Mouse (Mus musculus) lung, postnatal 36 days (tissue): Measurements from ENCODE around the gene Rcn2.
"Not testable (repeated sequence)": the region's sequence is repeated elsewhere in the genome, so short reads cannot be mapped to it uniquely, and the experiment has no call there.

Experiments
- DNase-seq: peaks from one replicate; pipeline ENCODE4 v3.0.0; 2022; ENCODE audit warnings: mixed read lengths

Gene Rcn2

DNA sequence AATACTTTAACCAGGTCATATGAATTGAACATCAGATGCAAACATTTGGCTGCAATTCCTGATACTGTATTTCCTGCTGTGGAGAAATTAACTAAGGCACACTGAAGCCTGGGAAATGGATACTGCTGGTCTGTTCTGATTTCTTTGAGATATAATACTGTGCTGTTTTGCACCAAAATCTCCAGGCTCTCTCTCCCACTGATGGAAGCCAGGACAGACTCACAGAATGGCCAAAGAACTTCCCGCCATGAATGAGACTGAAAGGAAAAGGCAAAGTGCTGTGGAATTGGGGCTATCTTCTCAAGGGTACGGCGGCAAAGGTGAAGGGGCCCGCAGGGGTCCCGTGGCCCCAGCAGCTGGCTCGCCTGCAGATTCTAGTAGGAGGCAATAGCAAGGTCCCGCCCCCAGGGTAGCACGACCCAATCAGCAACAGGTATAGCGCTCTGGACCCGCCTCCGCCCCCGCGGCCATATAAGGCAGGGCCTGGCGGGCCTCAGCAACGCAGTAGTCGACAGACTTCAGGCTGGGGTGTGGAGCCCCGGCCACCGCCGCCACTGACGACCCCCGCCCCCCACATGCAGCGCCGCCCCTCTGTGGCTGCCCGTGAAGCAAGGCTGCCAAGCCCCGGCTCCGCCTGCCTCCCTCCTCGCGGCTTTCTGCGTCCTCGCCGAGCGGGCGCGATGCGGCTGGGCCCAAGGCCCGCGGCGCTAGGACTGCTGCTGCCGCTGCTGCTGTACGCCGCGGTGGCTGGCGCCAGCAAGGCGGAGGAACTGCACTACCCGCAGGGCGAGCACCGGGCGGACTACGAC, at the start of gene Rcn2:
Rcn2 (plus strand) TSS at position 474 of the 809 bp plus-strand sequence.
- peak; percentile 97 for DNase-seq

DNA sequence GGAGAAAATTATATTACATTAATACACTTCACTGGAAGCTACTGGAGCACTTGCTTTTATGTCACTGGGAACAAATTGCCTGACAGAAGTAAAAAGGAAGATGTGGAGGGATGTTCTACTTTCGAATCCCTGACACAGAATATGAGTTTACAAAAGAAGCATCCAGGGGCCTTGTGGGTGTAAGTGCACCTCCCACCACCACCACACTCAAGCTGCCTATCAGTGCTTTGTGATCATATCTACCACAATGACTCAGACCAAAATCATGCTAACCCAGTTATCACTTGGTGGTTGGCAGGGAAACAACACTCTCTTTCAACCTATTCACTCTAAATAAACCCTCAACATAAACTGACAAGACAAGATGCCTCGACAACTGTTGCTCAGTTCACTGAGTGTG, 37.0 kb upstream of the Rcn2 start:
- DNase-seq = not testable (repeated sequence)

DNA sequence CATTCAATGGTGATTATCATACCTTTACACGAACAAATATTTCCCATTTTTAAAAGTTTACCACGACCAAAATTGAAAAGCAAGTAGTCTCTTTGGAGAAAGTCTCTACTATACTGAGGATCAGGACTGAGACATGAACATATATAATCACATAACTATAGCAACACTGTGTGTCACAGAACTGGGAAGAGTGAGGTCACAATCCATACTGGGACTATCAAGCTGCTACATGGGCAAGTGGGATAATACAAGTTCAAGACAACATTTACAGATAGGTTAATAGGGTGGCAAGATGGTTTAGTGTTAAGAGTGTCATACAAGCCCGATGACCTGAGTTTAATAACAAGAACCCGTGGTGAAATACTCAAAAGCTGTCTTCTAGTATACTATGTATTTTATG, 31.2 kb upstream of the Rcn2 start, which contains the start of gene 4930563M21Rik:
4930563M21Rik (minus strand) TSS at position 101 of the 400 bp plus-strand sequence.
- DNase-seq = no peak

DNA sequence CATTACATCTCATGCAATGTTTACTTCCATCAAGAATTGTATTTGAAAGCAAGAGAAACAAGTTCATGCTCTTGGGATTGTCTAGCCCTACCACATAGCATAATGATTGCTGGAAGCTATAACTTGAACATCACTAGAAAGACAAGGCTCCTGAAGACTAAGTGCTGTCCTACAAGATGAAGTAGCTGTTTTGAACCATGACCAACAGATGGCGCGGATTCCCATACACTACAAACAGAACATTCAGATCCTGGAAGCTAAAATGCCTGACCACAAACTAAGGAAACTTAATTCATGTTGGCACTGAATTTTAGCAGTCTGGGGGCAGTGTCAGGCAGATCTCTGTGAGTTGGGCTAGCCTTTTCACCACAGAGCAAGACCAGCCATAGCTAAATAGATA, 16.9 kb upstream of the Rcn2 start:
- peak; percentile 10 for DNase-seq

DNA sequence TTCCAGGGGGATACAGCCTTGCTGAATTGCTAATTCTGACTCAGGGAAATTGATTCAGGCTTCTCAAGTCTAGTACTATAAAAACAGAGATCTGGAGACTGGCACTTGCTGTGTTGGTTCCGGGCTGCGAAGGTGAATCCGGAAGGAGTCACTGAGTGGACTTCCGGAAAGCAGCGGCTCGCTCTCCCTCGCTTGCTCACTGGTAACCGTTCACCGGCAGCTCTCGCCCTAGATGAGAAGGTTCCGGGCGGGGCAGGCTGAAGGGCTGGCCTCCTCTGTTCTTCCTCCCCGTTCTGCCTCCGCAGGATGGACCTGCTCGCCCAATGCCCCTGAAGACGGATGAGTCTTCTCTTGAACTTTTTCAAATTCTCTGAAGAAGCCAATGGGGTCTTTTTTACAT, 14.4 kb upstream of the Rcn2 start:
- DNase-seq = no peak

DNA sequence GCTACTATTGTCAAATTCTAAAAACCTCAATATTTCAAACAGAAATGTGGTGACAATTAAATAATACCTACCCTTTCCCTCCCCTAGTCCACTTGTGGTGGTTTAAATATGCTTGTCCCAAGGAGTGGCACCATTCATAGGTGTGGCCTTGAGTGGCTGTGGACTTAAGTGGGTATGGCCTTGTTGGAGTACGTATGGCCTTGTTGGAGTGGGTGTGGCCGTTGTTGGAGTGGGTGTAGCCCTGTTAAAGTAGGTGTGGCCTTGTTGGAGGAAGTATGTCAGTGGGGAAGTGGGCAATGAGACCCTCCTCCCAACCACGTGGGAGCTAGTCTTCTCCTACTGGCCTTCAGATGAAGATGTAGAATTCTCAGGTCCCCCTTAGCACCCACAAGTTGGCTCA, 9.4 kb upstream of the Rcn2 start:
- DNase-seq = peak; percentile 8

DNA sequence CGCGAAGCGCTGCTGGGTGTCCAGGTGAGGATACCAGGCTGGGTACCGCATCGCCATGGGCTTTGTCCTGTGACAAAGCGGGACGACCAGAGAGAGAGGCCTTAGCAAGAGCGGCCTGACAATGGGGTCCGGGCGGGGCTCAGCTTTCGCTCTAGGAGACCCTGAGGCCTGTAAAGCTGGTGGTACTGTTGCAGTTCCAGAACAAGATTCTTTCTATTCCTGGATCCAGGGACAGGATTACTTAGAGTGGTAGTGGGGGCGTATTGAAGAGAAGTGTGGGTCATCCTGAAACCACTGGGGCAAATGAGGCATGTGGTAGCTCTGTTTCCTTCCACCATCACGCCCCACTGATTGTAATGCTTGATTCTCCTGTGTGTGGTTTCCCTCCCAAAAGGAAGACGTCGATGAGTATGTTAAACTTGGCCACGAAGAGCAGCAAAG, 556 bp downstream of the Rcn2 start:
- no peak for DNase-seq

DNA sequence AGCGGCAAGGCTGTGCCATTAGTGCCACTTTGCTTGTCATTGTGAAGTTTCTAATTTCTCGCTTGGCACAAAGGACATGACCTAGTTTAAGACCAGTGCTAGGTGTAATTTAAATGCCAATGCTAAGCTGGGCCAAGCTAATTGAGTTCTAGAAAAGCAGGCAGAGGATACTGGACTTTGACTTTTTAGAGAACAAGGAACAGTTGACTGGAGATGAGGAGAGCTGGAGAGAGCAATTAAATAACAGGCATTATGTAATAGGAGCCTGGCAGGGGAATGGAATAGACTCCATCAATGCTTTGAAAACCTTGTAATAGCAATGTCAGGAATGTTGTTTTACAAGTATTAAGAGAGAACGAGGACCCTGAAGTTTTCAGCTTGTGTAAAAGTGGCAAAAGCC, 12.2 kb downstream of the Rcn2 start:
- DNase-seq = no peak

DNA sequence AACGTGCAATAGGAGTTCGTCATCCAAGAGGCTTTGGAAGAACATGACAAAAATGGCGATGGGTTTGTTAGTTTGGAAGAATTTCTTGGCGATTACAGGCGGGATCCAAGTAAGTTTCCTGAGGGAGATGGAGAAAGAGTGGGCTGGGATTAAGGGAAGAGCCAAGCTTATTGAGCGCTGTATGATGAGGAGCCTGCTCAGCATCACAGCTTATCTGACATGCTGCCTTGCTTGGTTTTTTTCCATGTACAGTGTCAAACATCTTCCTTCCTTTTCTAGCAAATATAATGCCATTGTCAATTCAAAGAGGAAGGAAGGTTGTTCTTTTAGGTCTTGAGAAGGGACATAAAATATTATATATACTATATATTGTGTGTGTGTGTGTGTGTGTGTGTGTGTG, 14.5 kb downstream of the Rcn2 start:
- DNase-seq = no peak

DNA sequence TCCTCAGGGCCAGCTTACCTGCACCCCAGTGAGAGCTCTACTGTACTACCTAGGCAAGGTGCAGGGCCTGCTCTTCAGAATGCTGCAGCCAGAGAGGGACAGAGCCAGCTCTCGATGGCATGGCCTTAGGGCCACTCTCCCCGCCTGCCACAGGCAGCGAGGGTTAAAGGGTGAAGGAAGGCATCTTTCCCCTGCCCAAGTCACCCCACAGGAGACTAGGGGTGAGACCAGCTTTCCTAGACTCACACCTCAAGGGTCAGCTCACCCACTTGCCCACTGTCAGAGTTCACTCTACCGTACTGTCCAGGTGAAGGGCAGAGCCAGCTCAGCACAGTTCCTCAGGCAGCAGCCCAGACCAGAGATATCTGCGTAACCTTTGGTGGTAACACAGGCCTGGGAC, 20.7 kb downstream of the Rcn2 start:
- DNase-seq = no peak

DNA sequence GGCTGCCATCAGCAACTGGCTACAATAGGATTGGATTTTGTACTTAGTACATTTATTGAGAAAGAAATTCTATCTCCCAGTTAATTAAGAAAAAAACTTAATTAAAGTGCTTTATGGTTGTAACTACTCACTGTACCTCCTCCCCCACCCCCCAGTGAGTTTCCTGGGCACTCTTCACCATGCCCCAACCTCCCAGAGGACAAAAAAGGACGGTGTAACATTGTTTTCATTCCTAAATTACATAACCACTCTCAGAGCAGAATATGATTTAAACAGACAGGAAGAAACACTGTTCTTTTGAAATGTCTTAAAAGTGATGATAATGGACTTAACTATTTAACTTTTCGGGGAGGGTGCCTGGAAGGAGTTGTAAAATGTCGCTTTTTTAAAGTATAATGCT, 23.4 kb downstream of the Rcn2 start:
- peak; percentile 35 for DNase-seq

DNA sequence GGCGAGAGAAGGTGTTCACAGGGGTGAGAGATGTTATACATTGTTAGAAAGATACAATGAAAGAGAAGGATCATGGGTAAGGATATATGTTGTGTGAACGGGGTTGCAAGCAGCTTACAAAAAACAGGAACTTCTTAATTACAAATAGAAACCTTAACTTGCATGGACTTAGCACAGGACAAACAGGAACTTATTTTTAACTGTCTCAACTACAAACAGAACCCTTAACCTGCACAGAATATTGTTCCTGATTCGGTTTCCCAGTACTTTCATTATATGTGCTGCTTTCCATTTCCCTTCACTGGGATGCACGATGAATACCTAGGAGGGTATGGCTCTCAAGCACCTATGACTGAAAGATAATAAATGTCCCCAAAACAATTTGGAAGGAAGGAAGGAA, 26.3 kb downstream of the Rcn2 start:
- no peak for DNase-seq

DNA sequence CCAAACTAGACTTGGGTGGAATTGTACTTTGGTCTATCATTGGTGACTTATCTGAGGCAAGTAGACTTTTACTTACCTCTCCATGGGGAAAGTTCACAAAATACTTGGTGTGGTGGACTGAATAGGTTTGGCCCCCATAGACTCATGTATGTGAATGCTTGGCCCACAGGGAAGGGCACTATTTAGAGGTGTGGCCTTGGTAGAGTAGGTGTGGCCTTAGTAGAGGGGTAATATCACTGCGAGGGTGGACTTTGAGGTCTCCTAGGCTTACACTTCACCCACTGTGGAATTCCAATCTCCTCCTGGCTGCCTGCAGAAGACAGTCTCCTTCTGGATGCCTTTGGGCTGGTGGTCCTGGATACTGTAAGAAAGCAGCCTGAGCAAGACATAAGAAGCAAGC, 27.0 kb downstream of the Rcn2 start:
- DNase-seq = no peak

DNA sequence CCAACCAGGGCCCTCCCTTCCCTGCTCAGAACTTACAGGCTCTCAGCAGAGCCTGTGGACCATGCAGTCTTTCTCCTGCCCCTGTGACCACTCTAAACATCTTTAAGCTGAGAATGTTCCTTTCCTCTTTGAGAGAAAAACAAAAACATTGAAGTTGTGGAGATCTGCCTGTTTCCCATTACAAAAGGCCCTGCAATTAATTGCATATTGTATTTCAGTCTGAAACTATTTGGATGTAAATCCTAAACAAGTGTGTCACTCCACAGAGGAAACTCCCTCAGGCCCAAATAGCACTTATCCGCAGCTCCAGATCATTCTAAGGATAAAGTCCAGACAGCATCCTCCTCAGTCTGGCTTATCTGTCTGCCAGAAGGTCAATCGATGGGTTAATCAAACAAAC, 31.2 kb downstream of the Rcn2 start:
- DNase-seq = no peak

DNA sequence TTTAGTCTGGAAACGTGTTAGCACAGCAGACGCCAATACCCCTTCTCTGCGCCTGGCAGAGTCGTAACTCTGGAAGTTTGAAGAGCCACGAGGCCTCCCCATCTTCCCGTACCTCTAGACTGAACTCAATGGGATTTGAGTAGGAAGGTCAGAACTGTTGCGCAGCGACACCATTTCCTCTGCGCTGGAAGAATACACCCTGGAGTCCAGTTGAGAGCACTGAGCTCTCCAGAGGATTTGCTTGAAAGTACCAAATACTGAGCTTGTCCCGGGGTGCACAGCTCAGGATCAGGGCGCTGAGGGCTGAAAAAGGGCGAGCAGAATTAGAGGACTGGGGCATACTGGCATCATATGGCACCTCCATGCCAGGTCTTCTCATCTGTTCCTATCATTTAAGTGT, 33.2 kb downstream of the Rcn2 start:
- DNase-seq = no peak

DNA sequence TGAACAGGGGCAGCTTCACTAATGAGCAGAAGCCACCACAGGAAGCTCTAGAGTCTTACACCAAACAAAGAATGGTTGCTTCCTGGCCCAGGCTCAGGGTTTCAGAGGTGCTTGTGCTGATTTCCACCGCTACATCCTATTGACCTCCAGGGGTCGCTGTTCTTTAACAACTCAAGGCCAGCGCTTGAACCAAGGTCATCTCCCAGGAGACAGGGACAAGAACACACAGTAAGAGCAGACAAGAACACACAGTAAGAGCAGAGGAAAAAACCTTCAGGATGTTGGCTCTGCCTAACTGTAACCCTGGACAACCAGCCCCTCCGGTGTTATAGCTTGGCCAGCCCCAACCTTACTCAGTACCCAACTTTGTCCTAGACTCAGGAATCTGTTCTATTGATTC, 33.6 kb downstream of the Rcn2 start:
- peak; percentile 93 for DNase-seq

DNA sequence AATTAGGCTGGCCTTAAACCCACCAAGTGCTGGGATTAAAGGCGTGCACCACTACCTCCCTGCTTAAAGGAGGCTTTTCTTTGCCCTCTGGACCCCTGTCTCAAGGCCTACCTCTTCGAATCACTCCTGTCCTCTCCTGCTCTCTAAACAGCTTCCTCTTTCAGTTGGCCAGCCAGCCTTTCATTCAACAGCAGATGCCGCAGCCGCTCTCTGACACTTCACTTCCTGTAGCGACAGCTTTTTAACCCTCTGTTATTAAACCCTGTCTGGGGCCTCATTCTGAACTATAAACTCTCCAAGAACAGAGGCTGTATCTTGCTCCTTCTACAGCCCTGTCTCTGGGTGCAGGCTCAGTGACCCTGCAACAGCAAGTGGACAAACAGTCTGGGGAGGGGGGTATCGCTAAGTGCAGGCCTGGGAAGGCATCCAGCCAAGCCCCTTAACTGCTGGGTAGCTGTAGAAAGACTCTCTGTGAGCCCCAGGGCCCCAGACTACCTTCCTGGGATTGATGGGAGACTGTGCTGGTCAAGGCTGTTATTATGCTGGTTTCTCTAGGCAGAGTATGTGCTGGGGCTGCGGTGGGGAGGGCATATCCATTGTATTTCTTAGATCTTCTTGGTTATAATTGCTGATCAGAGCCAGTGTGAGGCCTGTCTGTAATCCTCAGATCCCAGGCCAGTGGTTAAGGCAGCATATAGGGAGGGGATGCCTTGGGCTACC, 34.4 kb downstream of the Rcn2 start:
- peak; percentile 61 for DNase-seq

DNA sequence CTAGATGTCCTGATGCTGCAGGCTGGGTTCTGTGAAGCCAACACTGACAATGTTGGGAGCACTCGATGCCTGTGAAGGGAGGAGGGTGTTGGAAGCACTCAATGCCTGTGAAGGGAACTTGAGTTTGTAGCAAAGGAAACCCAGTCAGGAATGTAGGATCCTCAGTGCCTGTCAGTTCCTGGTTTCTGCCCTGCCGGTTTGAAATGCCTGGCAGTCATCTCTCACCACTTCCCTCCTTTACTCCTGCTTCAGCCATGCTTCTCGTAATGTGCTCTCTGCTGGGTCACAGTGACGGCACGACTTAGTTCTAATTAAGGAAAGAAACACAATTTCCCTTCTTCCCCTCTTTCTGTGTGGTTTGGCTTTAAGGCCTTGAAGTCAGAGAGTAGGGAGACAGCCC, 37.9 kb downstream of the Rcn2 start:
- DNase-seq = no peak

DNA sequence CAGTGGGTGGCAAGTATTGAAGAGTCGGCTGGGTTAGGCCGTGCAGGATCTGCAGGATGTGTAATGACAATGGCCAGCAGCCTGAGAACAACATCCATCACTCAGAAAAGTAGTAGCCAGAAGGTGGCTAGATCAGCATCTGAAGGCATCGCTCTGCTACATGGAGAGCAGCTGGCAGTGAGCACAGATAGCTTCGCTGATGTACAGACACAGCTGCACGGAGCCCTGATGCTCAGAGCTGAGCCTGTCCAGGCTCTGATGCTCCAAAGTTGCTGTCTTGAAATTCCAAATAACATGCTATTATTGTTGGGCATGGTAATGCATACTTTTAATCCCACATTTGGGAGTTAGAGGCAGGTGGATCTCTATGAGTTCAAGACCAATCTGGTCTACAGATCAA, 44.9 kb downstream of the Rcn2 start:
- no peak for DNase-seq

DNA sequence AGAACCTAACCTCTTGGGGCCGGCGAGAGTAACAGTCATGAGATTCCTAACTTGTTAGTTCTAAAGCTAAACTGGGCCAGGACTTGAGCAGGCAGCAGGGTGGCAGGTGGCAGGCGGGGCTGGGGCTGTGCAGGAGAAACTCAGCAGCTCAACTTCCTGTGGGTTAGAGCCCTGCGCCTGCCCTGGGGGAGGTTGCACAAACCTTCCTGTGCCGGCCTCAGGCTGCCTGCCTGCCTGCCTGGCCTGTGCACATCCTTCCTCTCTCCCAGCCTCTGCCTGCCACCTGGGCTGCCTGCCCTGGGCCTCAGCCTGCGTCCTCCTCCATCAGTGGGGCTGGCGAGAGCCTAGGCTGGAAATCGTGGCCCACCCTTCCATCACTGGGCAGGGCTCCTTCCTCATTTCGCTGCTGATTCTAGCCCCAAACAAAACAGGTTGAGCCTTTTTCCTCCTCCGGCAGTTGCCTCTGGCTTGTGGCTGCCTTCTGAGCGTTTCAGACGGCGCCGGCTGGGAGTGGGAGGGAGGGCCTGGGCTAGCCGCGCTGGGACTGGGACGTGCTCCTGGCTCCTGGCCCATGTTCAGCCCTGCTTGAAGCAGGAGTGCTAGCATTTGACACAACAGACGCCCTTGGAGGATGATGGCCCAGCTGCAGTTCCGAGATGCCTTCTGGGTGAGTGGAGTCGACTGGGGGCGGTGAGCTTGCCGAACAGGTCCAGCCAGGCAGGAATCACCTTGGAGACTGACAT, 48.3 kb downstream of the Rcn2 start, which contains the start of gene Pstpip1:
Pstpip1 (plus strand) TSS at position 185 of the 743 bp plus-strand sequence.
- peak; percentile 65 for DNase-seq

DNA sequence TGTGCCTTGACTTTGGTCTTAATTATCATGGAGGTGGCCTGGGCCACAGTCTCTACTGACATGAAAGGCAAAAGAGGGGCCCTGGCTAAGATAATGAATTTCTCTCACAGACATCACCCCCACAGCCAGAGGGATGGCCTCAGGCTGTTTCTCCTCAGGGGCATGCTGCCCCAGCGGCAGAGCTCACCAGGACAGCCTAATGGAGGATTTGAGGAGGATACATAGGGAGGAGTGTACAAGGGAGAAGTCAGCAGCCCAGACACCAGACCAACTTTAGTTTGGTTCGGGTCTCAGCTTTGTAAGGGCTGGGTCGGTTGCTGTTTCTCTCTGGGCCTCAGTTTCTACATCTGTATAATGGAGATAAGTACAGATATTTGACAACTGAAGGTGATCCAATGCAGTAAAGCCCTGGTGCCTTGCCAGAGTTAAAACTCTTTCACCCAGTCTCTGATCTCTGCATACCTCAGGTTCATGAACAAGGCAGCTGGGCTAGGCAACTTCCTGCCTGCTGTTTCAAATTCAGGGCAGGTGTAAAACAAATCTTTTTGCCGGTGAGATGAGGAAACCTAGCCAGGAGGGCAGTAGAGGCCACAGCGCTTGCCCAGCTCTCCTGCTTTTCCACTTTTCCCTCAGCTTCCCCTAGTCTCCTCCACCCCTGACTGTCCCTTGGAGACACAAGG, 49.0 kb downstream of the Rcn2 start:
- no peak for DNase-seq

DNA sequence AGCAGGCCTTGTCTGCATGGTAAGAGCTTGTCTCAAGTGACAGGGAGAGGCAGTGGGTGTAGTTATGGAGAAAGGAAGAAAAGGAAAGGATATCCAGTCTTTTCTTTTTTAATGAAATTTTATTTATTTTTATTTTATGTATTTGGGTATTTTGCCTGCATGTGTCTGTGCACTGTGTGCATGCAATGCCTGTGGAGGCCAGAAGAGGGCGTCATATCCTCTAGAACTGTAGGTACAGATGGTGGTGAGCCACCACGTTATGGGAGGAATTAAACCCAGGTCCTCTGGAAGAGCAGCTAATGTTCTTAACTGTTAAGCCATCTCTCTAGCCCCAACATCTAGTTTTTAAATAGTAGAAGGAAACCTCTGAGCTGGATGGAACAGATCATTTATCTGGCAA, 50.5 kb downstream of the Rcn2 start:
- DNase-seq = peak; percentile 42
